Mouse (Mus musculus): ENCODE measurements around the gene Nhej1.

Gene Nhej1

DNA sequence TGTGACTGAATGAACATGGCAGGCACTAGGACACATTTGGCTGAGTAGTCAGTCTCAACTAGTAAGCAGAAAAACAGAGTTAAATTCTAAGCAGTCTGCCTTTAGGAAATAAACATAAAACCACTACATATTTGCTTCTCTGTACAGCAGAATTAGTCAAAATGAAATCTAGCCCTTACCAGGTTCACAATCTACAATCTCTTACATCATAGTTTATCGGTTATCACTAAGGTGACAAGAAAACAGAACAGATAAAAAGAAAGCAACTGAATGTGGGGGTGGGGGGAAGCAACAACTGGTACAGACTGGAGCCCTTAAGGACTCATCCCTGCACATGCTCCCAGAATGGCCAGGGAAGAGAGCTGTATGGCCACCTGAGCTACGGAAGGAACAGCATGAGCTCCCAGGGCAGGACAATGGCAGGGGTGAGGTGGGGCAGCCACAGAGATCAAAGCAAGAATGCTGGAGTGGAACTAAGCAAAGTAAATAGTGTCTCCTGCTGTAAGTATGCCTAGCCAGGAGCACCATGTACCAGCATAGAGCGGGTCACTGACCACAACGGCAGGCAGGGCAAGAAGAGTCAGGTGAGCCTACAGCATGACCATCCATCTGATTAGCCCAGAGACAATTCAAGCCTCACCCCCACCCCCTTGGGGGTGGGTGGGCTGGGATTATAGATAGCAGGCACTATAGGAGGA is 153.5 kb downstream of the Nhej1 start:
- DNase-seq = no peak

DNA sequence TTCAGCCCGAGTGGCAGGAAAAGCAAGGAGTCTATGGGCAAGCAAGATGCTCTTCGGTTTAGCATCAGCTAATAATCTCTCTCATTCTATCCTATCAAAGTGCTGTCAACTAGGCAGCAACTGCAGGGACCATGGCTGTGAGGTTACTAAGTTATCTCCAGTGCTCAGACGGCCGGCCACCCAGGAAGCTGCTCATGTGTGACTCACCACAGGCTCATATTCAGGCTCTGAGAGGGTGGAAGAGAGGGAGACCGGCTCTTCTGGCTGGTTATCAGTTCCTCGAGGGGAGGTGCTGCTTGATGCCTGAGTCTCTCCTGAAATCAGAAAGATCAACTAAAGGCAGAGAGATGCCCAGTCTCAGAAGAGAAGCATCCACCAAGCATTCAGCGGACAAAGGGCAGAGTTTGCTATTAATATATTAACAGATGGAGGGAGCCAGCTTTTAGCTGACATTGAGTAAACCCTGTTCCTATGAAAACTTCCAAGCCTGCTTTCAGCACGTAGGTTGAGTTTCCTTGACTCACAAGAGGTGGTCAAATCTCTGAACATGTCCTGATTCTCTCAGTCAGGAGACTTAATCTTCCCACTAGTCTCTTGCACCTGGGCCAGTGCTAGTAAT is 156.9 kb downstream of the Nhej1 start:
- DNase-seq = no peak

DNA sequence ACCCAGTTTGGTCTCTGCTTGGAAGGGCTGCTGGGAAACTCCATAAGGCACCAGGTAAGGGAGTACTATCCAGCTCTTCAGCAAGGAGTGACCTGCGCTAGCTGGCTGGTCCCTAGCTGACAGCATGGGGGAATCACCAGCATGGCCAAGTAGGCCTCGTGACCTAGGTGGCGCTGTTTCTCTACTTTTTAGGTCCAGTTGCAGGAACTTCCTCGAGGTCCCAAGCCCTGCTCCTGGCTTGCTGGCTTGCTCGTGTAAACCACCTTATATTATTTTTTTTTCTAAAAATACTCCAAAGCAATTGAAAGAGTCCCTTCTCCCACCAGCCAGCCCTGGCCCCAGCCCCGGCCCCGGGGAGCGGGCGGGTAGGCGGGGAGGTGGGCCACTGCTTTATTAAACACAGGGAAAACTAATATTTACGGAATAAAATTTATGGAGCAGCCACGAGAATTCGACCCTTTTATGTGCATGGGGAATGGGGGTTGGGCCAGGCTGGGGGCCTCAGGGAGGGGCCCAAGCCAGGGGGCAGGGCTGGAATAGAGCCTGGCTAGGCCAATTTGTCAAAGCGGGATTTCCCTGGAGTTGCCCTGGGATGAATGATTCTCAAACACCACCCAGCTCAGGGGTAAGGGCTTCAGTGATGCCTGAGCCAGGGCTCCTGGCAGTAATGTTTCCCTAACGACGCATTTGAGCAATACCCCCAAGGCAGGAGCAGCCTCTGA is 160.3 kb downstream of the Nhej1 start:
- peak; percentile 77 for DNase-seq

DNA sequence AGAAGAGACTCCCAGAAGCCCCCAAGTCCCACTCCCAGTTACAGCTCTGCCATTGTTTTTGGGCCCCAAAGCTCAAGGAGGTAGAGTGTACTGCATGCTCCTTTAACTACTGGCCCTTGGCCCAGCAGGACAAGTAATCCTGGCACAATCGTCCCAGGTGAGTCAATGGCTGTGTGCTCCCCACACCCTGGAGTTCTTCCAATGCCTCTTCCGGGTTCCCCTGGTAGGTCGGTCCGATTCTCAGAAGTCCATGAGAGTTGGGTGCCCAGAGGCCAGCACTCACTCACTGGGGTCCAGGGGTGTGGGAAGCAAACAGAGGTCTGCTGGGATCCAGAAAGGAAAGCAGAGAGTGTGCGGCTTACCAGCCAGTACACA is 162.2 kb downstream of the Nhej1 start:
- no peak for DNase-seq

DNA sequence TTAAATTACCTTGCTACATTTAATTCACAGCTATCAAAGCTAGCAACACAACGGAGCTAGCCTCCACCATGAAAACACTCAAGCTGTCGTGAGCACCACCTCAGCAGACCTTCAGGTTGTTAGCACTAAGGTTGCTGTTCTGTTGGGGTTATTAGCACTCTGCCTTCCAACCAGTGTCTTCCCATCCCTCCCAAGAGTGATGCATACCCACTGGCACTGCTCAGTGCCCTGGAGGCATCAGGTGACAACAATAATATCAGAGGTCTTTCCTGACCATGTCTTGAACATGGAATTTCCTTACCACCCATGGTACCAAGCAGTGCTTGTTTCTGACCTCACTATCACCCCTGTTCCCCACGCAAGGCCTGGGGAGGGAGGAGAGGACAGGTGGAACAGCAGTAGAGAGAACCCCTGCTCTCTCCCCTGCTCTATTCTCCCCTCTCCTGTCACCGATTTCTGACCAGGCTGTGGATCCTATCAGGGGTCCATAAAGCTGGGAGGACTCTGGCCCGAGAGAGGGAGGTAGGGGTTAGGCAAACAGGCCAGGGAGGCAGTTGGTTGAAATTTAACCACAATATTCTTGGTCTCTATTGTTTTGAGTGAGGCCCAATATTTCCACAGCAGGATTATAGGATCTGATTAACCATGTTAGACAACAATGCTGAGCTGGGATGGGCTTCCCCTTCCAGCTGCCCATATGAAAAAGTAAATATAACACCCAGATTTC is 162.7 kb downstream of the Nhej1 start:
- DNase-seq = no peak

DNA sequence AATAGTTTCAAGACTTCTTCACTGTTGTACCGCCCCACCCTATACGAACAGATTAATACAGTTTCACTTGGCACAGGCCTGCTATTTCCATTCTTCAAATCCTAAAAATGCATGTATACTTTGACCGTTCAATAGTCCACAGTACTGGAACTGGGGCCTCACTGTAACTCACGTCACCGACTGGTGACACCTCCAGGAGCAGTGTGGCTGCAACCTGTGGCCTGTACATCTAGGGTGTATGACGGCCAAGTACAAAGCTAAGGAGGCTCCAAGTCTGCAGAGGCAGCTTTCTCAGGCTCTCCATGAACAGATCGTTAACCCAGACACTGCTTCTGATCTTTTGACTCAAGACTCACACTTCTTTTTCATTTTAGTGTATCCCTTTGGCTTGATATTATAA is 163.3 kb downstream of the Nhej1 start:
- no peak for DNase-seq

DNA sequence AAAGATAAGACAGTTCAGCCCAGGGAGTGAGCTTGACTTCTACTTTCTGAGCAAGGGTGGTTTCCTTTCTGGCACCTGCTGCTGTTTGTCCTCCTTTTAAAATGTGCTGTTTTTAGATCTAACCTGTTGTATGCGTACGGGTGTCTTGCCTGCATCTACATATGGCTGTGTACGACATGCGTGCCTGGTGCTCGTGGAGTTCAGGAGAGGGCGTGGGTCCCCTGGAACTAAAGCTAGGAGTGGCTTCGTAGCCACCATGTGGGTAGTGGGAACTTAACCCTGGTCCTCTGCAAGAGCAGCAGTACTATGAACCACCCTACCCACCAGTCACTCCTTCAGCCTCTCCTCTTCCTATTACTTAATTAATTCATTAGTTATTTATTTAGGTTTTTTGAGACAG is 164.9 kb downstream of the Nhej1 start:
- no peak for DNase-seq

DNA sequence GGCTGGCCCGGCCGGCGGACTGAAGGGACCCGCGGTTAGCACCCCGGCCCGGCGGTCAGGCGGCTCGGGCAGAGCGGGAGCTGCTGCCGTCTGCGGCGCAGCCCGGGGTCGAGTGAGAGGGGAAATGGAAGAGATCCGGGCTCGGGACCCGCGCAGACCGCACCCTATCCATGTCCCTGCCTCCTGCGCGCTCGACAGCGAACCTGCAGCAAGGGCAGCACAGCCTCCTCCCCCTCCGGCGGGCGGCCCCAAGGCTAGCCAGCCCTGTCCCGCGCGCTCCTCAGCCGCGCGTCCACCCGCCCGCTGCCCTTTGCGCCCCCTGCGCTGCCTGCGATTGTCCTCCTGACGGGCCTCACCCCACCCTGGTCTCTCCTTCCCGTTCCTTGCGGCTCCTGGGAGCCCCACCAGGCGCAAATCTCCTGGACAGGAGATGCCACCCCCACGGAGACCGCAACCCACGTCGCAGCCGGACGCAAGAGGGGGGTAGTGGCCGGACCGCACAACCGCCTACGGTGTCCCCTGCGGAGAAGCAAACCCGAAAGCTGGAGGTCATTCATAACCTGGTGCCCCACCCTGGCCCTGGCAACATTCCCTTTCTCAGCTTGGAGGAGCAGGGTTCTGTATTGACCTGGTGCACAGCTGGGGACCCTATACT is 173.3 kb downstream of the Nhej1 start, which contains the start of gene Ihh:
Gene Ihh (minus strand): TSS at position 117 of the 655 bp plus-strand sequence.
- DNase-seq = no peak

DNA sequence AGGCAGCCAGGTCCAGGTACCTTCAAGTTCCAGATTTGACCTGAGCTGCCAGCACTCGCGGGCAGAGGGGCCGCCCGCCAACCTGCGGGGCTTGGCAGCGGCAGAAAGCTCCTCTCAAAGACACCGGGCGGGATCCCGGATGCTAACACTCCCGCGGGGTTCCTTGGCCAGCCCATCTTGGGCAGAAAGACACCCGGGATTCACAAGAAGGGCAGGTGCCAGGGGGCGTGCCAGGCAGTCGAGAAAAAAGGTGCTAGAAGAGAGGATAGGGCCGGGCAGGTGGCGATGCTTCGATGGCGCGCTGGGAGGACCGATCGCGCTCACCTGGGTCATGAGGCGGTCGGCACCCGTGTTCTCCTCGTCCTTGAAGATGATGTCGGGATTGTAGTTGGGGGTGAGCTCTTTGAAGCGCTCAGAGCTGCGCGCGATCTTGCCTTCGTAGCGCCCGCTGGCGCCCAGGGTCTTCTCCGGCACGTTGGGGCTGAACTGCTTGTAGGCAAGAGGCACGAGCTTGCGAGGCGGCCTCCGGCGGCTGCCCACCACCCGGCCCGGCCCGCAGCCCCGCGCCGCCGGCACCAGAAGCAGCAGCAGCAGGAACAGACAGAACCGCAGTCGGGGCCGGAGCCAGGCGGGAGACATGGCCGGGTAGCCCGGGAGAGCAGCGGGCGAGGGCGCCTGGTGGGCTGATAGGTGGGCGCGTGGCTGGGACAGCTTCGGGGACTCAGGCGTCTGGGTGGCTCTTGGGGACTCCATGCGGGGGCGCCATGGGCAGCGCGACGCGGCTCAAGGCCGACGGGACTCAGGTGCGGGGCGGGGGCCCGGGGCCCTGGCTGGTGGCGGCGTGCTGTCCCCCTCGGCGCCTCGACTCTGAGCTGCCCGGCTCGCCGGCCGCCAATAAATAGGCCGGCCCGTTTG is 174.2 kb downstream of the Nhej1 start:
- no peak for DNase-seq

DNA sequence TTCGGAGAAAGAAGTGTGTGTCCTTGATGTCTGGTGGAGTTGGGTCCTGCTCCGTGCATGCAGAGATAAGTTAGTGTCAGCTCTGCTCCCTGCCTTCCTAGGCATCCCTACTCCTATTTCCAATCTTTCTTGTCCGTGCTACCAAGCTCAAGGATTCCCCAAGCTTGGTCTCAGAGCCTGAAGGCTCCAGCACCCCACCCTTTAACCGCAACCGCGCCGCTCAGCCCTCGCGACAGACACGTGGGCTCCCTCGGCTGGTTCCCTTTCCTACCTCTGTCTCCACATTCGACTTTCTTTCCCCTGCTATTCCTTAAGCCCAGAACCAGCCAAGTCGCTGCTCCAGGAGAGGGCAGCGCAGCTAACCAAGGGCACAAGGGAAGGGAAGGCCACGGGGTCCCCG is 174.9 kb downstream of the Nhej1 start:
- DNase-seq = no peak

DNA sequence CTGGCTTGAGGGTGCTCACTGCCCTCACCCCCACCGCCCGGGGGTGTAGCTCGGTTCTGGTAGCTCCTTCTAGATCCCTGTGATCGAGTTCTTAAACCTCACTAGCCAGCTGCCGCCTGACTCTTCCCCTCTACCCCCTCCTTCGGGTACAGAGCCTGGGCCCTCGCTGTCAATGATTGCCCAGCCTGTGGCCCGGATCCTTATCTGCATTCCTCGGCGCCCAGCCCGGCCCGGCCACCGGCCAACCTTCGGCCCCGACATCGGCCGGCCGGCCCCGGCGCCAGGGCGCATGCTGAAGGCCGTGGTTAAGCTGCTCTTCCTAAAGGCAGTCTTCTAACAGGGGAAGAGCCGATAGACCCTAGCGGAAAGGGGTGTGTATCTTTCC is 175.3 kb downstream of the Nhej1 start:
- no peak for DNase-seq

DNA sequence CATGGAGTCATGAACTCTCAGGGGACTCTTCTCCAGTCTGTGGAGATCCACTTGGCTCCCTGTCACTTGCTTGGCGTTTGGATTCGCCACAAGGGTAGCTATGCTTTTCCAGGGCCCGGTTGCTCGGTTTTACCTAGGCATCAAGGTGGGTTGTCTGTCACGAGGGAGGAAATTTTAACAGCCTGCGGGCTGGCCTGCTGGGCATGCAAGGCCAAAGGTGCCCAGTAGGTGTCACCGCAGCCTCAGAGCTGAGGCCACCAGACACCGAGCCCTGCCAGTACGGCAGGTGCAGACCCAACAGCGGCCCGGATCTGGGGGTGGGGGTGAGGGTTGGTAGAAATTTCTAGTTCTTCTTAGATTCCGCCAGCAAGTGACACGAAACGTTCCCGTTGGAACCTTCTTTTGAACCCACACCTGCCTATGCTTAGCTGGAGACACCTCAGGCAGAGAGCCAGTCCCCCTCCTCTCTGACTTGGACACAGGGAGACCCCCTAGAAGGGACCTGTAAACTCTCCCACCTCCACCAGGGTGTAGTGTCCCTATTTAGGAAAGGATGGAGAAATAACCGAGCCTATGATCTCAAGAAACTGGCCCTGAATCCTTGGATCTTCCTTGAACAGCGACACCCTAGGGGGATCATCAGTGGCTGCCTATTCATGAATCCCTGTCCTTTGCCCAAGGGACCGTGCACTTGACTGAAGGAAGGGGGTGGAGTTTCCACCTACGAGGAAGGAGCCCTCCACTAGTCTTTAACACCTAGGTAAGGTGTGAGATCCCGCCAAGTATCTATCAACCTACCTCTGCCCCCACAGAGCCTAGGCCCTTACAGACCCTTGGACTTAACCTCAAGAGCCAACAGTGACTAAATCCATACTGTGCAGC is 176.0 kb downstream of the Nhej1 start:
- peak; percentile 68 for DNase-seq

DNA sequence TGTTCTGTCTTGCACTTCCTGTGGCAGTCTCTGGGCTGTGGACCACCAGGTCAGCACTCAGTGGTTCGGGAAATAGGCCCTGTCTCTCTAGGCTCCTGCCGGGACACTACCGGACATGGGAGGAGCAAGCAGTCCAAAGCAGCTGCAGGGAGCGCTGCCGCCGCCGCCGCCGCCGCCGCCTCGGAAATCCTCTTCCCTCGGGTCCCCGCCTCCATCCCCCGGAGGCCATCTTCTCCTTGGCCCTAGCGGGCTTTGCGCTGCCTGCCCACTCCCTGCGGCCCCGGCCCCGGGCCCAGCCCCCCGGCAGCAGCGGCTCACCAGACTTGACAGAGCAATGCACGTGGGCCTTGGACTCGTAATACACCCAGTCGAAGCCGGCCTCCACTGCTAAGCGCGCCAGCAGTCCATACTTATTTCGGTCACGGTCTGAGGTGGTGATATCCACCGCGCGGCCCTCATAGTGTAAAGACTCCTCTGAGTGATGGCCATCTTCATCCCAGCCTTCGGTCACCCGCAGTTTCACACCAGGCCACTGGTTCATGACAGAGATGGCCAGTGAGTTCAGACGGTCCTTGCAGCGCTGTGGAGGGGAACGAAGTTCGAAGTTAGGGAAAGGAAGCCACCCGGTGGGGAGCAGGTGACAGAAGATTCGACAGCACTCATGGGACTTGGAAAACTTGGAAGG is 176.9 kb downstream of the Nhej1 start:
- DNase-seq = no peak

DNA sequence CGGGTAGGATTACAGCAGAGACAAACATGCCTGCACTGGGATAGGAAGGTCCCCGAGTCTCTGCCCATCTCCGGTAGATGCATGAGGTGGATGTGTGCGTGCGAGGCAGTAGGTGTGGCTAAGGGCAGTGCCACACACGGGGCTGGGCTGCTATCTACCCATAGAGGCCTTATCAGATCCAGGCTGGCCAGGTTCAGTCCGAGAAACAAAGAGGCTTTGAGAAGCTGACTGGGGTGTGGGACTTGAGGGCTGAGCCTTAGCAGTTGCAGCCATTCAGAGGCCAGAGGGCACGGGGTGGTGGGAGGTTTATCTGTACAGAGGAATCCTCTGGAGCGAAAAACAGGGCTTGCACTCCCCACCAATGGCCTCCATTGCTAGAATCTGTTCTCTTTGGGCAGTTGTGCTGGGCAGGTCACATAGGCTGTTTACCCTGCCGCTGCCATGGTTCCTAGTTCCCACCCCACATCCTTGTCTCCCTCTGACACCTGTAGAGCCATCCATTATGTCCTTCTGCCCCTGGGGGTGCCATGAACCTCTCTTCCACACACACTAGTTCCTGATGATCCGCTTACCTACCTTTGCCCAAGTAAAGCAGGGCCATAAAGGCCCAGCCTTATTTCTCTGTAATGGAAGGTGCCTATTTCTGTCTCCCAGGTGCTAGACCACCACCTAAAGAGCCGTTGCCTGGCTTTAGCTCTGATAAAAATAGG is 183.2 kb downstream of the Nhej1 start:
- no peak for DNase-seq

DNA sequence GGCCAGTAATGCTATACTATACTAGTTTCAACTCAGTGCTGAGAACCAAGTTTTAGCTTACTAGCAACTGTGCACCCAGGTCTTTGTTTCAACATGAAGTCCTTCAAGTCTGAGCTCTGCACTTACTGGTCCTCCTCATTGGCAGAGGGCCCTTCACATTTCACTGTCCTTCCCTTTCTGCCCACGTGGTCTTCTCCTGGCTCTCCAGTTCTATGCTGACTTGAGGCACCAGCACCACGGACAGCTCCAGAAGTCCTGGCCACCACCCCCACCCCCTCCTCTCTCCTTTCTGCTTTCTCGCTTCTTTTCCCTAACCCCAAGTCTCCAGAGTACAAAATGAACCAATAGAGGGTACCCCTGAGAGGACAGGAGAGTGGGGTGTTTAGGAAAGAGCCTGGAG is 185.2 kb downstream of the Nhej1 start:
- no peak for DNase-seq

DNA sequence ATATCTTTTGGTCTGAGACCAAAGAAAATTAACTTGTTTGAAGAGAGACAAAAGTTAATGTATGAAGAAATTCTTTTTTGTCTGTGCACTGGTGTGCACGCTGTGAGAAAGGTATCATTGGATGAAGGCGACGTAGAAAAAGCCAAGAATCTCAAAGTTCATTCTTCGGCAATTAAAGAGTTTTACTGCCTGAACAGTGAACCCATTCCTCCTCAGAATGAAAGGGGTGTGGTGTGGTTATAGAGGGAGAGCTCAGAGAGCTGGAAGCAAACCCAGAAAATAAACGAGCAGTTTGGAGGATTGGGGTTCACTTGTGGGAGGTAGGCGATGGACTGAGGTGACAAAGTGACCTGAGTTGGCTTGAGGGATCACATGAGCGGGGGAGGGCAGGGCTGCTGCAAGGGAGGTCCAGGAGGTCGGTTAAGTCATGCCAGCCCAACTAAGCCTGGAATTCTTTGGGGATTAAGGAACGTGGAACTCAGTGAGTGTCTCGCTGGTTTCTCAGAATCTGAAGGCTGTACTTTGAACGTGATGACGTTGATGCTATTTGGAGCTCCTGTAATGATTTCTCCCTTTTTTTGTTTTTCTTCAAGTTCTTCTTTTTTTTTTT is 188.7 kb downstream of the Nhej1 start:
- DNase-seq = no peak

DNA sequence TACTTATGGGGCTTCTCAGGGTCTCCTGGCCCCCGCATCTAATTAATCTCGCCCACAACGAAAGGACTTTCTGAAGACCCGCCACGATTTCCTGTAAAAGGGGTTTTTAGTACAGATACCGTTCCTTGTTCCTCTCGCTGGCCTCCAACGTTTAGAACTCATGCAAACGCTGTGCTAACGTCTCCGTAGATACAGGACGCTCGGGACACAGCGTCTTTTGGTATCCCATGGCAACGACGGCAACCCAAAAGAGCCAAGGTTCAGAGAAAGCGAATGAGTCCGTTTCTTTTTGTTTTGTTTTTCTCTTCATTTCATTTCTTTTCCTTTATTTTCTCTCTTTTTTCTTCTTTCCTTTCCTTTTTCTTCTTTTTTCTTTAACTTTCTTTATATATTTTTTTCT is 189.6 kb downstream of the Nhej1 start, which contains the start of gene Cfap65:
Gene Cfap65 (minus strand): TSS at position 198 of the 400 bp plus-strand sequence.
- peak; percentile 75 for DNase-seq

DNA sequence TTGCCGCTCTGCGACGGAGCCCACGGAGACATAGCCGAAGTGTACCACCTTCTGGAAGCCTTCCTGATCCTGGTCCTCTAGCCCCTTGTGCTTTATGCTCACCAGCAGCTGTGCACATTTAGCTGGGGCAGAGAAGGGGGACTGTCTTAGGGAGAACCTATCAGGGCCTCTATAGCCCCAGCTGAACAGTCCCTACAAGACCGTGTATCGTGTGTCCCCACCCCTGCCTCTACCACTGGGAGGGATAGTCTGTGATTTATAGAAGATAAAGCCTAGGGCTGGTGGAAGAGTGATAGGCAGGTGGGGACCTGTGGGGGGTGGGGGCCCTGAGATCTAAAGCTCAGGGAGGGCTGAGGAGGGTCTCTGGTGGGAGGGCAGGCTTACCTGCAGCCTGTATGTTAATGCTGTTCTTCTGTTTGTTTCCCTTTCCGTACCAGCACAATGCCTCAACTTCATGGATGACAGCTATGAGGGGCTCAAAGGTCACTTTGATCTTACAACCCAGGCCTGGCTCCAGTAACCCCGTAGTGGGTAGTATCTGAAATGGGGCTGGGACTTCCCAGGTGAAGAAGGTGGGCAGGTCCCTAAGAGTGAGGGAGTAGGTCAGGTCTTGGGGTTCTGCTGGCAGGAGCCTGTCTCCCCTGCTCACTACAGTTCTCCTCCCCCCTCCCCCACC is 197.2 kb downstream of the Nhej1 start:
- no peak for DNase-seq

All from right cerebral cortex, postnatal 14 days (tissue).